Mouse (Mus musculus): ENCODE measurements around the gene Pbp2.

Pbp2 gene

GRCm38 (mm10) chr6:135279286-135279685 is 30.9 kb downstream of the Pbp2 start:
- DNase-seq (ENCODE audit: low read depth, low spot score) = no peak
- no peaks in the 10 kb centered on the region for H3K36me3 ChIP-seq (ENCODE audit: control insufficient read depth, insufficient read depth, low read length, poor library complexity, severe bottlenecking)
- H3K27me3 ChIP-seq (ENCODE audit: control insufficient read depth, insufficient read depth, low read length, poor library complexity, severe bottlenecking) = no peaks in the 10 kb centered on the region

GRCm38 (mm10) chr6:135278302-135278701 is 31.9 kb downstream of the Pbp2 start:
- H3K27me3 ChIP-seq (ENCODE audit: control insufficient read depth, insufficient read depth, low read length, poor library complexity, severe bottlenecking) = no peaks in the 10 kb centered on the region
- DNase-seq (ENCODE audit: low read depth, low spot score) = no peak
- H3K36me3 ChIP-seq (ENCODE audit: control insufficient read depth, insufficient read depth, low read length, poor library complexity, severe bottlenecking) = no peaks in the 10 kb centered on the region

- DNase-seq (ENCODE audit: low read depth, low spot score) = no peak
- H3K36me3 ChIP-seq (ENCODE audit: control insufficient read depth, insufficient read depth, low read length, poor library complexity, severe bottlenecking) = no peaks in the 10 kb centered on the region
- no peaks in the 10 kb centered on the region for H3K27me3 ChIP-seq (ENCODE audit: control insufficient read depth, insufficient read depth, low read length, poor library complexity, severe bottlenecking)
Observed at GRCm38 (mm10) chr6:135276474-135277295, 33.5 kb downstream of the Pbp2 start.

GRCm38 (mm10) chr6:135275231-135275630 is 35.0 kb downstream of the Pbp2 start:
- DNase-seq (ENCODE audit: low read depth, low spot score) = no peak
- Histone ChIP-seq H3K27me3 (ENCODE audit: control insufficient read depth, insufficient read depth, low read length, poor library complexity, severe bottlenecking) (no peaks in the 10 kb centered on the region), H3K36me3 (ENCODE audit: control insufficient read depth, insufficient read depth, low read length, poor library complexity, severe bottlenecking) (no peaks in the 10 kb centered on the region)

- H3K27me3 ChIP-seq (ENCODE audit: control insufficient read depth, insufficient read depth, low read length, poor library complexity, severe bottlenecking) = no peaks in the 10 kb centered on the region
- no peak for DNase-seq (ENCODE audit: low read depth, low spot score)
- H3K36me3 ChIP-seq (ENCODE audit: control insufficient read depth, insufficient read depth, low read length, poor library complexity, severe bottlenecking) = no peaks in the 10 kb centered on the region
Observed at GRCm38 (mm10) chr6:135273066-135273465, 37.1 kb downstream of the Pbp2 start.

GRCm38 (mm10) chr6:135271761-135272160 is 38.4 kb downstream of the Pbp2 start:
- no peaks in the 10 kb centered on the region for H3K27me3 ChIP-seq (ENCODE audit: control insufficient read depth, insufficient read depth, low read length, poor library complexity, severe bottlenecking)
- H3K36me3 ChIP-seq (ENCODE audit: control insufficient read depth, insufficient read depth, low read length, poor library complexity, severe bottlenecking) = no peaks in the 10 kb centered on the region
- no peak for DNase-seq (ENCODE audit: low read depth, low spot score)

- no peaks in the 10 kb centered on the region for H3K27me3 ChIP-seq (ENCODE audit: control insufficient read depth, insufficient read depth, low read length, poor library complexity, severe bottlenecking)
- DNase-seq (ENCODE audit: low read depth, low spot score) = no peak
- no peaks in the 10 kb centered on the region for H3K36me3 ChIP-seq (ENCODE audit: control insufficient read depth, insufficient read depth, low read length, poor library complexity, severe bottlenecking)
Observed at GRCm38 (mm10) chr6:135269626-135270025, 40.6 kb downstream of the Pbp2 start.

GRCm38 (mm10) chr6:135268392-135268791 is 41.8 kb downstream of the Pbp2 start:
- no peaks in the 10 kb centered on the region for H3K27me3 ChIP-seq (ENCODE audit: control insufficient read depth, insufficient read depth, low read length, poor library complexity, severe bottlenecking)

GRCm38 (mm10) chr6:135267221-135267620 is 43.0 kb downstream of the Pbp2 start:
- no peaks in the 10 kb centered on the region for H3K27me3 ChIP-seq (ENCODE audit: control insufficient read depth, insufficient read depth, low read length, poor library complexity, severe bottlenecking)
- no peaks in the 10 kb centered on the region for H3K36me3 ChIP-seq (ENCODE audit: control insufficient read depth, insufficient read depth, low read length, poor library complexity, severe bottlenecking)
- DNase-seq (ENCODE audit: low read depth, low spot score) = no peak

More at GRCm38 (mm10) chr6:135268392-135268791, 41.8 kb downstream of the Pbp2 start:
- no peaks in the 10 kb centered on the region for H3K36me3 ChIP-seq (ENCODE audit: control insufficient read depth, insufficient read depth, low read length, poor library complexity, severe bottlenecking)
- no peak for DNase-seq (ENCODE audit: low read depth, low spot score)

GRCm38 (mm10) chr6:135266056-135266455 is 44.1 kb downstream of the Pbp2 start:
- H3K27me3 ChIP-seq (ENCODE audit: control insufficient read depth, insufficient read depth, low read length, poor library complexity, severe bottlenecking) = no peaks in the 10 kb centered on the region
- no peak for DNase-seq (ENCODE audit: low read depth, low spot score)

GRCm38 (mm10) chr6:135264136-135264535 is 46.1 kb downstream of the Pbp2 start:
- H3K36me3 ChIP-seq (ENCODE audit: control insufficient read depth, insufficient read depth, low read length, poor library complexity, severe bottlenecking) = no peaks in the 10 kb centered on the region
- no peaks in the 10 kb centered on the region for H3K27me3 ChIP-seq (ENCODE audit: control insufficient read depth, insufficient read depth, low read length, poor library complexity, severe bottlenecking)
- DNase-seq (ENCODE audit: low read depth, low spot score) = no peak

More at GRCm38 (mm10) chr6:135266056-135266455, 44.1 kb downstream of the Pbp2 start:
- H3K36me3 ChIP-seq (ENCODE audit: control insufficient read depth, insufficient read depth, low read length, poor library complexity, severe bottlenecking) = no peaks in the 10 kb centered on the region

- DNase-seq (ENCODE audit: low read depth, low spot score) = no peak
- no peaks in the 10 kb centered on the region for H3K27me3 ChIP-seq (ENCODE audit: control insufficient read depth, insufficient read depth, low read length, poor library complexity, severe bottlenecking)
- H3K36me3 ChIP-seq (ENCODE audit: control insufficient read depth, insufficient read depth, low read length, poor library complexity, severe bottlenecking) = no peaks in the 10 kb centered on the region
Observed at GRCm38 (mm10) chr6:135262565-135262964, 47.6 kb downstream of the Pbp2 start.

GRCm38 (mm10) chr6:135261124-135261523 is 49.1 kb downstream of the Pbp2 start:
- Histone ChIP-seq H3K27me3 (ENCODE audit: control insufficient read depth, insufficient read depth, low read length, poor library complexity, severe bottlenecking) (no peaks in the 10 kb centered on the region), H3K36me3 (ENCODE audit: control insufficient read depth, insufficient read depth, low read length, poor library complexity, severe bottlenecking) (no peaks in the 10 kb centered on the region)
- DNase-seq (ENCODE audit: low read depth, low spot score) = no peak

- Histone ChIP-seq H3K27me3 (ENCODE audit: control insufficient read depth, insufficient read depth, low read length, poor library complexity, severe bottlenecking) (no peaks in the 10 kb centered on the region), H3K36me3 (ENCODE audit: control insufficient read depth, insufficient read depth, low read length, poor library complexity, severe bottlenecking) (no peaks in the 10 kb centered on the region)
- no peak for DNase-seq (ENCODE audit: low read depth, low spot score)
Observed at GRCm38 (mm10) chr6:135260435-135260834, 49.8 kb downstream of the Pbp2 start.

Measured in splenic B cell, adult 2 months (primary cell).